Mouse (Mus musculus): ENCODE data around the gene Rexo4. TPM values are rescaled to one million over a fixed set of nuclear protein-coding genes. Genes with fewer than 3 reads are reported as not detected.

The Rexo4 gene
- total RNA-seq, 4 experiments from 2014 or later: 10.5 to 15.1 (median 13.1) TPM

DNA sequence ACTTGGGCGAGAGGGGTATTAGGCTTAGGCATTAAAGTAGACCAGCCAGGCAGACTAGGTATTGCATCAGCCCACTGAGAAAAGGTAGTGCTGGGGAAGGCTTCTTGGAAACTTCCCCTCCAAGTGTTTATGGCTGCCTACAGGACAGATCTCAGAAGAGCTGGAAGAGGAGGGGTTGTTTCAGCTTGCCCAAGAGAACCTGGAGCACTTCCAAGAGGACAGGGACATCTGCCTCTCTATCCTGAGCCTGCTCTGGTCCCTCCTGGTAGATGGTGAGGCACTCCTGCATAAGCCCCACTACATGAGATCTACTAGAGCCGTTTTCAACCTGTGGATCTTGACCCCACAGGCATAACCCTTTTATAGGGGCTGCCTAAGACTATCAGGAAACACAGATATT lies 13.8 kb downstream of the Rexo4 start:
- no peak for DNase-seq (ENCODE audit: low spot score)

DNA sequence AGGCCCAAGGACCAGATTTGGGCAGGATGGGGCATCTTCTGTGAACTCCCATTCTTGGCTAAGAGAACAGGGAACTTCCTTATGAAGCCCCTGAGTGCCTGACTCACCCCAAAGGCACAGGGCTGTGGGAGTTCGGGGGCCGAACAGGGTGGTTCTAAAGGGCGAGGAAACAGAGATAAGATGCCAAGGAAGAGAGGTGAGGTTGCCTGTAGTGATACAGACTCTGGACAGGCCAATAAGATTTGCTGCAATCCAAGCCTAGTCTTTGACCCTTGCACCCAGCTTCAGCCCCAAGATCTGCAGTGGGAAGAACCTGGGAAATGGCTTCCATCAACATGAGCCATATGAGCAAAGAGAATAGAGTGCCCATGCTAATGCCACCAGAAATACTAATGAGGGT lies 20.9 kb downstream of the Rexo4 start:
- DNase-seq (ENCODE audit: low spot score): no peak

- DNase-seq (ENCODE audit: low spot score): no peak
Observed at GRCm38 (mm10) chr2:26941539-26941938, 22.6 kb downstream of the Rexo4 start.

GRCm38 (mm10) chr2:26936425-26936824 lies 27.8 kb downstream of the Rexo4 start:
- no peak for DNase-seq (ENCODE audit: low spot score)

GRCm38 (mm10) chr2:26935286-26935685 lies 28.9 kb downstream of the Rexo4 start:
- DNase-seq (ENCODE audit: low spot score): no peak

DNA sequence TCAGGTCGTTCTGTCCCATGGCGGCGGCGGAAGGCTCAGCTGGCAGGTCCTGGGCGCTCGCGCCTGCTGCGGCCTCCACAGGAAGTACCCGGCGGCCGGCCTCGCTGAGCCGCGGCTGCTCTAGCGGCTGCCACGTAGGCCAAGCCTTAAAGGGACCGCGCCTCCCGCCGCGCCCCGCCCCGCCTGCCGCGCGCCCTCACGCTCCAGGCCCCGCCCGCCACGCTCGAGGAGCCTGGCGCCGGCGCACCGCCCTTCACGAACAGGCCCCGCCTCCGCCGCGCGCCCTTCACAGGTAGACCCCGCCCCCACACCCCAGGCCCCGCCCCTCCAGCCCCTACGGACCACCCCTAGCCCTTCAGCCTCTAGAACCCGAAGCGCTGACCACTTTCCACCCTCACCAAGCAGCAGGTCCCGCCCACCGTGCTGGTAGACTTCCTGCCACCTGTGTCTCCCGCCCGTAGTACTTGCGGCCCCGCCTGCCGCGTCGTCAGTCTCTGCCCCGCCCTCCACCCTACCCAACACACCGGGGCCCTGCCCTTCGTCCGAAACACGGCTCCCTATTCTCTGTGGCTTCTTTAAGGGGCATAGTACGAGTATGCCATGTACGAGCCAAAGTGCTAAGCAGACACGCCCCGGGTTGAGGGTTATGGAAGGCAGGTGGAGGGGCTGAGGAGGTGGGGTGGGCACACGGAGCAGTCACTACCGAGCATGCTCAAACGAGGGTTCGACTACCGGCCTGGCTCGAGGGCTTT lies 30.7 kb downstream of the Rexo4 start, which contains the start of the genes Surf4 and Stkld1:
Gene Surf4, minus strand, starts transcription at position 625 of the 752 bp plus-strand sequence.
Gene Stkld1, plus strand, starts transcription at position 744 of the 752 bp plus-strand sequence.
- DNase-seq (ENCODE audit: low spot score): peak; percentile 81

- DNase-seq (ENCODE audit: low spot score): no peak
Observed at GRCm38 (mm10) chr2:26932473-26933303, 31.5 kb downstream of the Rexo4 start.

DNA sequence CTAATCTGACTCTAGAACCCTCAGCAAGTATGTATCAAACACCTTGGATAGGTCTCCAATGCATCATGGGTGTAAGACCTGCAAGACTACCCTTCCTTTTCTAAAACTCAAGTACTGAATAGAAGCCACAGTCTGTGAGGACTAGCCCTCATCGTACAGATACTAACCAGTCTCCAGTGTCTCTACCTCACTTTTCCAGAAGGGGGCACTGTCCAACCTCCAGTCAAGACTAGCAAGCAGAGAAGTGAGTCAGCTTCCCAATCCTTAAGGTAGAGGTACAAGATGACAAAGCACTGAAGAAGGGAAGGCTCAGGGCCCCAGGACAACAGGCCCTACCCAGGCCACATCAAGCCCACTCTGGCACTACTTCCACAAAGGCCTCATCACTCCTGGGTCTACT lies 33.8 kb downstream of the Rexo4 start:
- DNase-seq (ENCODE audit: low spot score): peak; percentile 58

GRCm38 (mm10) chr2:26927745-26928476 lies 36.3 kb downstream of the Rexo4 start:
- DNase-seq (ENCODE audit: low spot score): no peak

DNA sequence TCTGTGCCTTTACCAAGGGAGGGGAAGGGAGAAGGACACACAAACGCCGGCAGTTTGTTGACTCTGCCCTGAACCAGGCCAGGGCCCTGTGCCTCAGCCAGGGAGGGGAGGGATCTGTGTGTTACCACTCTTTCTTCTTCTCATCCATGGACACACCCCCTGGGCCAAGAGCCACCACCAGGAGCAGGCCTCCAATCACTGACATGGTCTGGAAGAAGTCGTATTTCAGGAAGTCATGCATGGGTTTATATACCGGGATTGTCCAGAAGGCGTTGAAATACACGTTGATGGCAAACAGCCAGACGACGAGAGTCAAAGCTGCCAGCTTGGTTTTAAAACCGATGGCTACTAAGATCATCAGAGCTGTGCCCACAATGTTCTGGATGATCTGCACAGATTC lies 42.4 kb downstream of the Rexo4 start:
- no peak for DNase-seq (ENCODE audit: low spot score)

- DNase-seq (ENCODE audit: low spot score): no peak
Observed at GRCm38 (mm10) chr2:26920190-26920855, 43.9 kb downstream of the Rexo4 start.

GRCm38 (mm10) chr2:26919684-26920083 lies 44.5 kb downstream of the Rexo4 start:
- no peak for DNase-seq (ENCODE audit: low spot score)

GRCm38 (mm10) chr2:26916738-26917137 lies 47.4 kb downstream of the Rexo4 start:
- DNase-seq (ENCODE audit: low spot score): no peak

DNA sequence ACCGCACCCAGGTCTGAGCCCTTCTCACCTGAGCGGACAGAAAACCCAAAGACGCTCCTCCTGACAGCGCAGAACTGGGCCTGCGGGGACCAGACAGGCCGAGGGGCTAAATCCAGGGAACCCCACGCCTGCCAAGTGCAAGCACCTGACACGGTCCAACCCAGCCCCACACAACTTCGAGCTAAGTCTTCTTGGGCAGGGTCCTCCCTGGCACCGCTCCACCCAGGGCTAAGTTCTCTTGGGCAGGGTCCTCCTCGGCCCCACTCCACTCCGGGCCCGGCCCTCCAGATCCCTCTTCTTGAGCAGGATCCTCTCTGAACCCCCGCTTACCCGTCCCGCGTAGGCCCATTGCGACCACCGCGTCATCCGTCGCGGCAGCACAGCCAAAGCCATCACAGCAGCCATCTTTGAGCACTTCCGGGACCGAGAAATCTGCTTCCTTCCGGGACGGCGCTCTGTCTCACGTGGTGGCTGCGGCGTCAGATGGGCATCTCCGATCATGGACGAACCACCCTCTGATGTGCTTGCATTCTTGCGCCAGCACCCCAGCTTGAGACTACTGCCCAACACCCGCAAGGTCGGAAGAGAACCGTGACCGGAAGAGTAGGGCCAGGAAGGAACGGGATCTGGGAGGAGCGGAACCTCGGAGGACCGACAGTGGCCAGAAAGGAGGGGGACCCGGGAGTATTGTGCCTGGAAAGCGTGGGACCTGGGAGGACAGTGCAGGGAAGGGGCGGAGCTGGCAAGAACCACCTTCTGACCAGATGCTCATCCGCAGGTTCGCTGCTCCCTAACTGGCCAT lies 48.1 kb downstream of the Rexo4 start, which contains the start of the genes Surf2 and Surf1:
Gene Surf2, plus strand, starts transcription at position 441 of the 802 bp plus-strand sequence.
Gene Surf1, minus strand, starts transcription at position 604 of the 802 bp plus-strand sequence.
- DNase-seq (ENCODE audit: low spot score): peak; percentile 84

- DNase-seq (ENCODE audit: low spot score): no peak
Observed at GRCm38 (mm10) chr2:26914148-26914941, 49.8 kb downstream of the Rexo4 start.

GRCm38 (mm10) chr2:26913416-26914147 lies 50.6 kb downstream of the Rexo4 start:
- DNase-seq (ENCODE audit: low spot score): no peak

DNA sequence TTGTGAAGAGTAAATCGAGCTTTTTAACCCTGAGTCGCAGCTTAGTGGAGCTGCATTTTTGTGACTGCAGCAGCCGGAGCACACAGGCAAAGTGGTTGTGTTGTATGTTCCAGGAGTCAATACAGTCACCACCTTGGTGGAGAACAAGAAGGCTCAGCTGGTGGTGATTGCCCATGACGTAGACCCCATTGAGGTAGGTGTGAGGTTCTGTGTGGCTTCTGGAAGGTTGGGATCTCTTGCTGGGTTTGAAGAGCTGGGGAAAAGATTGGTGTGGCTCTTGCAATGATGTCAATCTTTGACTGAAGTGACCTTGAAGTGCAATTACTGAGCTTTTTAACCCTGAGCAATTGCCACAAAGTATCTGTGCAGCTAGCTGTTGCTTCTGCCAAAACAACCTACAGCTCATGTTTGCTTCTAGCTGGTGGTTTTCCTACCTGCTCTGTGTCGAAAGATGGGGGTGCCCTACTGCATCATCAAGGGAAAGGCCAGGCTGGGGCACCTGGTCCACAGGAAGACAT lies 51.9 kb downstream of the Rexo4 start:
- no peak for DNase-seq (ENCODE audit: low spot score)

GRCm38 (mm10) chr2:26910994-26911765 lies 53.0 kb downstream of the Rexo4 start:
- DNase-seq (ENCODE audit: low spot score): no peak
